Mouse (Mus musculus) heart, adult 2 months (tissue): ENCODE measurements at regions not wholly inside any gene's neighbourhood (a gene's known extent, or its start where the extent isn't known, plus 50 kb on each side); places are given as distances from the start of the nearest gene placed in this dataset.

Experiments used
- DNase-seq, 2 experiments: peaks; one replicate each; pipeline ENCODE4 v3.0.0; 2021
- H3K27ac ChIP-seq: fragments of 200-600 bp; 2 replicates; pipeline ENCODE4 v1.8.1; 2022
- H3K27me3 ChIP-seq: fragments of 200-500 bp; 2 replicates; pipeline ENCODE4 v1.6.1; 2012; ENCODE audit warnings: mild to moderate bottlenecking, low read length, inconsistent platforms, mixed read lengths; ENCODE audit not compliant: control insufficient read depth, insufficient read depth
- H3K36me3 ChIP-seq: fragments of 200-500 bp; 2 replicates; pipeline ENCODE4 v1.6.1; 2012; ENCODE audit warnings: low read length, inconsistent platforms; ENCODE audit not compliant: control insufficient read depth, insufficient read depth
- H3K4me1 ChIP-seq: fragments of 200-500 bp; 2 replicates; pipeline ENCODE4 v1.6.1; 2011; ENCODE audit warnings: low read length; ENCODE audit not compliant: control insufficient read depth, insufficient read depth
- H3K4me3 ChIP-seq: fragments of 200-600 bp; 2 replicates; pipeline ENCODE4 v1.8.1; 2022
- H3K79me2 ChIP-seq: fragments of 200-500 bp; replicated peaks from 2 replicates; pipeline ENCODE4 v1.6.1; 2012; ENCODE audit warnings: mild to moderate bottlenecking, inconsistent platforms, low read length, moderate library complexity, mixed read lengths; ENCODE audit not compliant: control insufficient read depth, insufficient read depth
- H3K9ac ChIP-seq: fragments of 200-500 bp; 2 replicates; pipeline ENCODE4 v1.6.1; 2012; ENCODE audit warnings: low read depth, mild to moderate bottlenecking, control low read depth, inconsistent platforms, low read length, mixed read lengths
- CTCF ChIP-seq: fragments of 200-600 bp; IDR thresholded peaks from 2 replicates; pipeline ENCODE4 v1.8.1; 2022; ENCODE audit warnings: antibody characterized with exemption, mild to moderate bottlenecking, moderate library complexity
- EP300 ChIP-seq: fragments of 200-500 bp; IDR thresholded peaks from 2 replicates; pipeline ENCODE4 v1.6.1; 2011; ENCODE audit warnings: low read depth, low read length, control low read depth; ENCODE audit not compliant: insufficient read depth
- POLR2A ChIP-seq: fragments of 200-500 bp; IDR thresholded peaks from 2 replicates; pipeline ENCODE4 v1.6.1; 2011; ENCODE audit warnings: mild to moderate bottlenecking, low read depth, low read length, control low read depth; ENCODE audit not compliant: insufficient read depth
- WGBS: fragments of 180-500 bp; shearing (Covaris S2); methylation state at CpG from one replicate; pipeline ENCODE4 v1.1.7; 2018; 5-methylcytosine and 5-hydroxymethylcytosine counted together
- intact Hi-C: fragments of 180-260 bp; cut with DNase I; formaldehyde crosslinking; loops from one replicate; pipeline ENCODE4 v1.15.1; 2025

GRCm38 (mm10) chr2:171308486-171308885, 576.9 kb downstream of the Dok5 start:
- Histone ChIP-seq H3K27ac (no peak overlapping the region), H3K9ac (no peak overlapping the region), H3K27me3 (no peaks in the 10 kb centered on the region), H3K4me1 (no peaks in the 10 kb centered on the region), H3K4me3 (no peak overlapping the region), H3K79me2 (no peaks in the 10 kb centered on the region), H3K36me3 (no peaks in the 10 kb centered on the region)
- no peak for DNase-seq
- intact Hi-C loops, result no loop called here
- TF ChIP-seq CTCF (no peak), EP300 (no peak), POLR2A (no peak)
- WGBS, result 54% methylated on average over 4 of the region's 4 CpGs

DNA sequence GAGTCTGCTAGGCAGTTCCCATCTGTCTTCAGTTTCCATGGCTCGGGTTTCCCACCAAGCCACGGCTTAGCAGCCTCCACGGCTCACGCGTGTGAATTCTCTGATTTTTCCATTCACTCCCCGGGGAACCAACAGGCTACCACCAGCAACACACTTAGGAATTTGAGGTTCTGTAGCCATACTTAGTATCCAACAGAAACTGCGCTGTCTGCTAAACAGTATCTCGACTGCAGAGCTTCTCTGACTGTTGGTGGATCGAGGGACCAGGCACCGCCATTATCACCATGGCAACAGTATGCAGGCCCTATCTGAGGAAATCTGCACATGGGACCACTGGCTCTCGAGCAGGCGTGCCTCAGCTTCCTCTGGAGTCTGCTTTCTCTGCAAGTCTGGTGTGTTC, 574.4 kb downstream of the Dok5 start:
- Histone ChIP-seq H3K4me3 (no peak overlapping the region), H3K27ac (no peak overlapping the region), H3K27me3 (no peaks in the 10 kb centered on the region), H3K79me2 (no peaks in the 10 kb centered on the region), H3K4me1 (no peaks in the 10 kb centered on the region), H3K9ac (no peak overlapping the region), H3K36me3 (no peaks in the 10 kb centered on the region)
- intact Hi-C loops, result no loop called here
- WGBS, result 61% methylated on average over 12 of the region's 12 CpGs
- DNase-seq, result no peak
- TF ChIP-seq CTCF, result no peak
- no peak for TF ChIP-seq EP300
- TF ChIP-seq POLR2A, result no peak

DNA sequence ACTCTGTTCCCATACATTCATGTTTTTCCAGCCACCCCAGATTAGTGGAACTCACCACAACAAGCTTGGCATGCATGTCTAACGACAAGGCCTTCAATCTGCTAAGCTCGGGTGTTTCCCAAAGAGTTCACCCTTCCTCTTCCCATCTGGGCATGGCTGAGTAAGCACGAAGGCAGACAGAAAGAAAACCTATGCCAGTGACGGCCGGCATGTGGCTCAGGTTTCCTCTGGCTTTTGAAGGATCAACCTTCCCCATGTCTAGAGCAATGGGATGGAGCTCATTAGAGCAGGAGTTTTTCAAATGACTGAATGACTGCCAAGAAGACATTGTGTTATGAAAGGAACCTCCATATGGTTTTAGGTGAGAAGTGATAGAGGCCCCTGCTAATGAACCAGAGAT, 566.9 kb downstream of the Dok5 start:
- Histone ChIP-seq H3K27ac (no peak overlapping the region), H3K27me3 (no peaks in the 10 kb centered on the region), H3K4me1 (no peaks in the 10 kb centered on the region), H3K79me2 (no peaks in the 10 kb centered on the region), H3K9ac (no peak overlapping the region), H3K36me3 (no peaks in the 10 kb centered on the region), H3K4me3 (no peak overlapping the region)
- no peak for DNase-seq
- 77% methylated on average over 5 of the region's 5 CpGs for WGBS
- TF ChIP-seq EP300 (no peak), POLR2A (no peak), CTCF (no peak)
- intact Hi-C loops, result no loop called here

DNA sequence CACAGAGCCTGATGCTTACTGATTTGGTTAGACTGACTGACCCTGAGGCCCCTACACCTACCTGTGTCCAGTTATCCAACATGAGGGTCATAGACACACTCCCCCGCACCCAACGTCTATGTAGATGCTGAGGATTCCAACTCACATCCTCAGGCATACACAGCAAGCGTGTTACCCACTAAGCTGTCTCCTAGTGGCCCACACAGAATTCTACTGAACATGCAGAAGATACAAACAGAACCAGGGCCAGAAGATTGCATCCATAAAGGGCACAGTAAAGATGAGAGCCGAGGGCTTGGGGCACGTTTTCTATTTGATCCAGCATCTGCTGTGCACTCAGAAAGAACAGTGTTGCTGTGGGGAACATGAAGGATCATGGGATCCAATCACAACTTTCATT, 564.0 kb downstream of the Dok5 start:
- Histone ChIP-seq H3K9ac (no peak overlapping the region), H3K27me3 (no peaks in the 10 kb centered on the region), H3K27ac (no peak overlapping the region), H3K36me3 (no peaks in the 10 kb centered on the region), H3K79me2 (no peaks in the 10 kb centered on the region), H3K4me3 (no peak overlapping the region), H3K4me1 (no peaks in the 10 kb centered on the region)
- WGBS, result 81% methylated on average over 5 of the region's 5 CpGs
- intact Hi-C loops, result no loop called here
- TF ChIP-seq POLR2A (no peak), CTCF (no peak), EP300 (no peak)
- DNase-seq, result no peak

GRCm38 (mm10) chr2:171292579-171292978, 561.0 kb downstream of the Dok5 start:
- no peaks in the 10 kb centered on the region for H3K79me2 ChIP-seq
- no peak overlapping the region for H3K27ac ChIP-seq
- H3K4me1 ChIP-seq, result no peaks in the 10 kb centered on the region
- no peak for DNase-seq
- H3K9ac ChIP-seq, result no peak overlapping the region
- H3K27me3 ChIP-seq, result no peaks in the 10 kb centered on the region
- H3K4me3 ChIP-seq, result no peak overlapping the region
- no peaks in the 10 kb centered on the region for H3K36me3 ChIP-seq
- intact Hi-C loops, result no loop called here
- TF ChIP-seq POLR2A (no peak), EP300 (no peak), CTCF (no peak)

GRCm38 (mm10) chr2:171285719-171286394, 554.2 kb downstream of the Dok5 start:
- no peaks in the 10 kb centered on the region for H3K79me2 ChIP-seq
- H3K27me3 ChIP-seq, result no peaks in the 10 kb centered on the region
- H3K27ac ChIP-seq, result no peak overlapping the region
- TF ChIP-seq EP300 (no peak), POLR2A (no peak), CTCF (no peak)
- no peaks in the 10 kb centered on the region for H3K36me3 ChIP-seq
- intact Hi-C loops, result no loop called here
- no peak overlapping the region for H3K4me3 ChIP-seq
- WGBS, result 57% methylated on average over 6 of the region's 6 CpGs
- no peak overlapping the region for H3K9ac ChIP-seq
- no peak for DNase-seq
- H3K4me1 ChIP-seq, result no peaks in the 10 kb centered on the region
